Mouse (Mus musculus) Muller cell, postnatal 12 days (primary cell): Measurements from ENCODE around the gene Efcab9.

Source experiments
- DNase-seq: peaks from one replicate; pipeline ENCODE4 v3.0.0-alpha.2; 2015; ENCODE audit errors: inconsistent ontology term

Efcab9 gene

DNA sequence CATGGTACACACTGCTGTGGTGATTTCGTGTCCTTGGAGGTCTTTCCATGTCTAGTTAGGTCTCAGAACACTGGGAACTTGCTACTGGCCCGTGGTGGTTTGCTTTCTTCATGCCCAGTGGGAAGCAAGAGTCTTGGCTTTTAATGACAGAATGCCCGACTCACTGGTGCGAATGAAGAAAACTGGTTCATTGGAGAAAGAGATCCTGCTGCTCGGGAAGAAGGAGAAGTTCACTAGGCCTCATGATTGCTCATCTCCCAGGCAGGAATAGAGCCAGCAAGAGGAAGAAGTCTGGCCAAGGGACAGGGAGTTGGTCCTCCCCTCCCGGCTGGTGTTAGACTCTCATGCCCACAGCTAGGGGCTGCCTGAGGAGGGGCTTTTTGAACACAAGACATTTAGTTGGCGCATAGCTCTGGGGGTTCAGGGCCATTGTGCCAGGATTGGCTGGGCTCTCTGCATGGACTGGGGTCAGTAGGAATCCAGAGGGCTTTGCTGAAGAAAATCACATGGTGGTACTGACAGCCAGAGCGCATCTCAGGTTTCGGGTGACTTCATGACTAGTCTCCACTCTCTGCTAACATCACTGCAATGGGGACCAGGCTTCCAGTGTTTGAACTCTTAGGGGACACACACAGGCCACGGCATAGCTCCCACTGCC, 24.6 kb upstream of the Efcab9 start:
- peak; percentile 46 for DNase-seq

DNA sequence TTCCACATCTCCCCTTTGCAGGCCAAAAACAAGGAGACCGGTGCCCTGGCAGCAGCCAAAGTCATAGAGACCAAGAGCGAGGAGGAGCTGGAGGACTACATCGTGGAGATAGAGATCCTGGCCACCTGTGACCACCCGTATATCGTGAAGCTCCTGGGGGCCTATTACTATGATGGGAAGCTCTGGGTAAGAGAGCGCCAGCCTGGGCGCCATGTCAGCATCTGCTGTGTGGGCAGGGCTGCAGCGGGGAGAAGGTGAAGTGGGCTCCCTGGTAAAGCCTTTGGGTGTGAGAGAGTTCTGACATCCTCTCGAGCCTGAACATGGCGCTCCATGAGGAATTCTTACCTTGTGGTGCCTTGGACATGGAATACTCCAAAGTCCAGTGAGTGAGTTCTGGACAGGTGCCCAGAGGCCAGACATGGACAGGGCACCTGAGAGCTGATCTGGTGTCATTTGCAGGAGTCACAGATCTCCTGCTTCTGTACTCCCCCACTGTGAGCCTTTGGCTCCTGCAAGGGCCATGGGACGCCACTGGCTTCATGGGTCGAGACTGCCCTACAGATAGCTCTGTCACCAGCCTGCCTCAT, 23.3 kb upstream of the Efcab9 start:
- no peak for DNase-seq

DNA sequence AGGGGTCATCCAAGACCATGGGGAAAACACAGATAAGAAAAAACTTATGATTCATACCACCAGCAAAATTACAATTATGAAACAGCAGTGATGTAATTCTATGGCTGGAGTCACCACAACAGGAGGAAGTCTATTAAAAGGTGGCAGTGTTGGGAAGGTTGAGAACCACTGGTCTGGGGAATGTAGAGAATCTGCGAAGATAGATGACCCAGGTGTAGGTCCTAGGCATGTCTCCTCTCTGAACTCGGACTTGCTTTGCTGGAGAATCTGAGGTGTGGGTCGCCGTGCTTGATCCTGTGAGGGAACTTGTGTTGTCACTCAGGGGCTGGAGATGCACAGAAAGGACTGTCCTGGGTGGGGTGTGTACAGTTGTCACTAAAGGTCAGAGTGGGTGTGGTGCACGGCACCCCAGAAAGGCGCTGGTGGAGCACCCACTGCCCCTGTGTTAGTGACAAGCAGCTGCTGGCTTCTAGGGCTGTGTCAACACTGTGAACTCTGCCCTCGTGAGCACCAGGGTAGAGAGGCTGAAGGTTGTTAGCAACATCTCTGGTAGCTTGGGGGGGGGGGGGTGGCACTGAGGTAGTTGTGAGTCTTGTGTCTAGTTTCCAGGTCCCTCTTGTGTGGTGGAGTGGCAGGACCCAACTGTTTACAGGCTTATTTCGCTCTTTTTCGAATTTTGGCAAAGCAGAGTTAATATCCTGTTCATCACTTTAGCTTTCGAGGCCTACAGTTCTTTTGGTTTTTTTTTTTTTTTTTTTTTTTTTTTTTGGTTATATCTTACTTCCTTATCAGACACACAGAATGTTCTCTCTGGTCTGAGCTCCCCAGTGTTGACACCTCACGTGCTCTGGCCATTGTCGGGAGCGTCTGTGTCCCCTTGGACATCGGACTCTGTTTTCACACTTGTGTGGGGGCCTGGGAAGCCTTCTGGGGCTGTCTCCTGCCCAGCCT, 22.5 kb upstream of the Efcab9 start:
- DNase-seq: no peak

DNA sequence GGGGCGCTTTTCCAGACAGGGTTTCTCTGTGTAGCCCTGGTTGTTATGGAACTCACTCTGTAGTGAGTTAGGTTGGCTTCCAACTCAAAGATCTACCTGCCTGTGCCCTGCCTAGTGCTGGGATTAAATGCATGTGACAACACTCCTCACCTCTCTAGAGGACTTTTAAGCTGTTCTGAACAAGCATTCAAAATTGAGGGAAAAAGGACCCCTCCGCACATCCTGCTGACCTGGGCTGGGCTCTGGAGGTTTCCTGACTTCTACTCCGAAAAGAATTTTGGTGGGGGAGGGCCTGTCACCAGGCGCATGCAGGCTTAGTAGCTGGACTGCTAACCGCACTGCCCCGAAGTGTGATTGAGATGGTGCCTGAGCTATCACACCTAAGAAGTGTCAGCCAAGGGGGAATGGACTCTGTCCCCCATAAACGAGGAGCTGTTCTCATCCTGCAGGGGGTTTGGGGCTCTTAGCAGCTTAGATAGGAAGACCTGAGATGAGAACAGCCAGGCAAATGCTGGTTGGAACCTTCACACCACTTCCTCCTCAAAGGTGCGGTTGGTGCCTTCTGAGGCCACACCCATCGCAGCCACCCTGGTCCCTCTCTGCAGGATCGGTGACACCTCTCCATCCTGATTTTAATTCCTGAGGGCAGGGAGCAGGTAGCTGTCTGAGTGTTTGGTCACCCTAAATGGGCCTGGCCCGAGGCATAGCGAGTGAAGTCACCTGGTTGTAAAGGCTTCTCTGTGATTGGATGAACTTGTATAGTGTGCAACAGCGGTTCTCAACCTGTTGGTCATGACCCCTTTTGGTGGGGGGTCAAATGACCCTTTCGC, 21.6 kb upstream of the Efcab9 start:
- DNase-seq: no peak

DNA sequence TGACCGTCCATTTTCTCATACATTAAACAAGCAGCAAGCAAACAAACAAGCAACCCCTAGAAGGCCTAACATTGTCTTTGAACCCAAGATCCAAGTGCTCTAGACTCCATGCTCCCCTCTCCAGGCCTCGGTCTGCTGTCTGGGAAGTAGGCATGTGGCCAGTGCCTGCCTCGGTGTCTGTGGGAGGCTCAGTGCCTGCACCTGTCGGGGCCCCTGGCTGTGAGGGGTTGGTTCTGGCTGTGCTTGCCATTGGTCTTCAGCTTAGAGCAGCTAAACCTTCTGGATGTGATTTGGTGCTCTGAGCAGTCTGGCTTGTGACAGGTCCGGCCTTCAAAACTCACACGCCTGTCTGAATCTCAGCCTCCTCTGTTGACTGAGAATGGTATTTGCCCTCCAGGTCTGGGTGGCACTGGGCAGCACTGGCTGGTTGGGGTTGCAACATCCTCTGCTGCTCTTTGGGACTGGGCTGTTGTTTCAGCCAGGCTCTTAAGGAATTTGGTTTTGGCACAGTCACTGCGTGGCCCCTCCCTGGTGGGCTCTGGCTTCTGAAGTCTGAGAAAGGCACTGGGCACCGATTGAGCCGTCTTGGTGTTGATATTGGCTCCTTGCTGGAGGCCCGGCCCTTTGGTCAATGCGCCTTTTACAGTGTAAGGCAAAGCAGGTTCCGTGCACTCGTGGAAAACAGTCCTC, 20.7 kb upstream of the Efcab9 start:
- DNase-seq: peak; percentile 90

DNA sequence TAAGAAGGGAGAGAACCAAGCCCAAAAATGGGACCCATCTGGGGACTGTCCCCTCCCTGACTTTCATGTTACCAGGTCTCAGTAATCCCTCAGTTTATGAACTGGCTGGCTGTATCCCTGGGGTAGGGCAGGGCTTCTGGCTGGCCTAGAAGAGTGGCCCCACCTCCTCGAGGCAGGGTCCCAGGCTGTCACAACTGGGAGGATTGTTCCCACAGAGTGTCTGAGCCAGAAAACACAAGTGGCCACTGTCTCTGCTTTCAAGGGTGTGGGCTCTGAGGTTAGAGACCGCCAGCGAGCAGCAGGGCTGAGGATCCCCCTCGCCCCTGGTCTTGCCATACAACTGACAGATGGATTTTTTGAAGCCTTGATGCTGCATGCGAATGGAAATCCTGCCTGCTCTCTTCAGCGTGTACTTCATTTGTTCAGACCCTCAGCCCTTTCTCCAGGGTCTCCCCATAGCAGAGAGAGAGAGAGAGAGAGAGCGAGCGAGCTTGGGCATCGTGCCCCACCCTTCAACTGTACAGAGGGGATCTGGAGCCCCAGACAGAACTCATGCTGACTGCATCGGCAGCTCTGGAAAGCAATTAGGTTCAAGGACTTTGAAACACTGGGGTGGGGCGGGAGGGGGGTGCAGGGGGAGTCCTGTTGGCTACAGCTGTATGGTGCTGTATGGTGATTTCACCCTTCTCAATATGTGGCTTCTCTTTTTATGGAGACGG, 19.9 kb upstream of the Efcab9 start:
- DNase-seq: peak; percentile 70

DNA sequence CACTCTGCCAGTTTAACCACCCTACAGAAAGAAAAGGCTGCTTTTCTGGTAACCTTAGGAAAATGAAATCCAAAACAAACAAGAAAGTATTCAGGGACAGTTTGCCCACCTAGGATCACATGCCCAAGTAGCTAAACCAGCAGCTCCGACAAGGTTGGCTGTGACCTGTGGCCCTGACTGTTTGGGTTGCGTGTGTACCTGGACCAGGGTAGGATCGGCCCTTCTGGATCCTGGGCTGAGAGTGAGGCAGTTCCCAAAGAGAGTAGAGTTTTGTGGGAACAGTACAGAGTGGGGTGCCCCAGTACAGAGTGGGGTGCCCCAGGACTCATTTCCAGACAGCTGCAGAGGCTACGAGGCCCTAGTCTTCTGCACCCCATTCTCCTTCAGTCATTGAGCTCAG, 19.2 kb upstream of the Efcab9 start:
- DNase-seq: no peak

DNA sequence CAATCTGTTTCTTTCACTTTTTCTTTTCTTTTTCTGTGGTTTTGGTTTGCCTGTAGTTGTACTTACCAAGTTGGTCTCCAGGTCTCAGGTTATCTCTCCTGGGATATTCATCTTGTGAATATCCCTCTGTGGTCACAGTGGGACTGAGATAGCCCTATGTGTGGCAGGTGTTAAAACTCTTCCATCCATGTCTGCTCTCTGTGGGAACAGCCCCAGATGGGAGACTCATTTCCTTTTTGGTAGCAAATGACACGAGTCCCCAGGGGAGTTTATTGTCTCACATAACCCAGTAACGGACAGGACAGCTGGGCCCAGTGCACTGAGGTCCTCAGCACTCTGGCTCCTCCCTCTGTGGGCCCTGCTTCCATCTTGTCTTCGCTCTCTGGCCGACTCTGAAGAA, 18.2 kb upstream of the Efcab9 start:
- DNase-seq: no peak

DNA sequence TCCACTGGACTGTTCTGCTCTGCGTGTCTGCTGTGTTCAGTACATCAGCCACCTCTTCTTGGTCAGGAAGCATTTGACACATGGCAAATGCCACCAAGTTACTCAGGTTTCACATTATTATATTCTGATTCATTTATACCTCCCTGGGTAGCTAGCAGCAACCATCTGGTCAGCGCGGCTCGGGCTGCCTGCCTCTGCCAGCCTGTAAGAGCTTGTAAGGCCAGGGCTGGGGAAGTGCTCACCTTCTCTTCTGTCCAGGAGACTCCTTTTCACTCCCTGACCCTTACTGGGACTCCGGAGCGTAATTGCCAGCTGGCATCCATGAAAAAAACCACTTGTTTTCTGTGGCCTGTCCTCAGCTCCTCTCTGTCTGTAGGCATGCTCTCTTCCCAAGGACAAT, 17.4 kb upstream of the Efcab9 start:
- DNase-seq: peak; percentile 42

DNA sequence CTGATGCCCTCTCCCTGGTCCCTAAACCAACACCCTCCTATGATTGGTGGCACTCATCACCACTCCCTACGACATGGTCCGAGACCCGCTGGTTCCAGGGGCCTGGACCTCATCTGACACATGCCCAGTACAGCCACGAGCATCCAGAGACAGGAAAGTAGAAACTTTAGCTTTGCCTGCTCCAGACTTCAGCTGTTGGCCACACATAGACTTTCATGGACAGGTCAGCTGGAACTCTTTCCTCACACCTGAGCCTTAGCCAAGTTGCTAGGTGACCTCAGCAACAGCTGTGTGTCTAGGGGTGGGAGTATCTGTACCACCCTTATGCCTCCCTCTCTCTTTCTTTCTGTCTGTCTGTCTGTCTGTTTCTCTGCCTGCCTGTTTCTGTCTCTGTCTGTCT, 16.4 kb upstream of the Efcab9 start:
- no peak for DNase-seq

DNA sequence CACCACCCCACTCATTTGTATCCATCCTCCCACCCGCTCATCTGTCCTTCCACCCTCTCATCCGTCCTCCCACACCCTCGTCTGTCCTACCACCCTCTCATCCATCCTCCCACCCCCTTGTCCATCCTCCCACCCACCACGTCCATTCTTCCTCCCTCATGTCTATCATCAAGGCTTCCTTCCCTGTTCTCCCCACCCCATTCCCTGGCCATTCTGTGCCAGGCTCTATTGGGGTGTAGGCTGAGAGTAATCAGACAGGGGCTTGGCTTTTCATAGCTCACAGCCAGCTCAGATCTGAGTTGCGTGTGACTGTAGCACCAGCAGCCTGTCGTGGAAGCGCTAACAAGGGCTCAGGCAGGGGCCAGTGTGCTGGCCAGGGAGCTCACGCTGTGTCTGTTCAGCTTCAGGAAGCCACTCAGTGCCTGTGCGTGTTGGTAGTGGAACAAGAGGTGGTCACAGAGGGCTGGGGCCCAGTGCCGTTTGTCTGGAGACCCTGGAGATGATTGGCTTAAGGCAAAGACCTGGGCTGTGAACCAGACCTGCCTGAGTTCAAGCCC, 15.6 kb upstream of the Efcab9 start:
- no peak for DNase-seq

DNA sequence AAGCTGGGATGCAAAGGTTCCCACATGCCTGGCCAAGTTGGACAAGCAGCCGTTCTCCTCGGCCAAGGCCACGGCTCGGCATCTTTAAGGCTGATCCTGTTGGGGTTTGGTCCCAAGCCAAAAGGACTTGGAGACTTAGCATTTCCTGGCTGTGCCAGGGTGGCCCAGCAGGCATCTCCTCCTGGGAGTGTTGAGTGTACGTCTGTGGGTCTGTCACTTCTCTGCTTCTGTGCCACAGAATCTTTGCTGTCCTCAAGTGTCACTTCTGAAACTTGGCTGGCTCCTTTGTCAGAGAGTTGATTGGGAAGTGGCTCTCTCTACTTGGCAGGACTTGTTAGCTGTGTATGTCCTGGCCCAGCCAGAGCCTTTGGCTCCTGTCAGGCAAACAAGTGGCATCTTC, 14.6 kb upstream of the Efcab9 start:
- DNase-seq: peak; percentile 56

DNA sequence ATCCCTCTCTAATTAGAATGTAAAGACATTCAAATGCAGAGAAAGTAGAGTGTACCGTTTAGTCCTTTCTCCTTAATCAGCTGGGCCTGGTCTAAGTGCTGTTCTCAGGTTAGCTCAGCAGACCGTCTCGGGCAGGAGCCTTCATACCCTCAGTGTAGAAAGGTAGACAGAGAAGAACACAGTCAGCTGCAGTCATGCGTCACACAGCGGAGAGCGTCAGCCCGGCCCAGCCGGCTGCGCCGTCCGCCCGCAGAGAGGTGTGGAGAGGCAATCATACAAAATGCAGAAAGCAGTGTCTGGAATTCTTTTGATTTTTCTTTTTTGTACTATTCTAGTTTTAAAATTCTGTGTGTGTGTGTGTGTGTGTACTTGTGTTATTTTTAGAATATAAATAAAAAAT, 13.7 kb upstream of the Efcab9 start:
- no peak for DNase-seq

DNA sequence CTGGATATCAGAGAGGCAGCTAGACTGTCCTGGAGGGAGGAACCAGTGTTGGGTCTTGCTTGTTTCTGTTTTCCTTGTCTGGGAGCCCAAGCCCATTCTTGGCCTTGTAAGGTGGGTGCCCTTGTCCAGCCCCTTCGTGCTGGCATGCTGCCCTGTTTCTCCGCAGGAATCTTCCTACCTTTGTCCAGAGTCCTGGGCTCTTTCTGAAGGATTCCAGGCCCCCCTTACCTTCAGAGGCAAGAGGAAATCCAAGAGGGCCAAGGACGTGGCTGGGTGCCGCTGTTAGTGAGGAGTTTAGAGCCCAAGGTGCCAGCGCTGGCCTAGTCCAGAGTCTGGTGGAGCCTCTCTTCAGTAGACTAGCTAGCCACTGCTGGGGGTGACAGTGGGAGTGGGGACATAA, 12.6 kb upstream of the Efcab9 start:
- DNase-seq: no peak

DNA sequence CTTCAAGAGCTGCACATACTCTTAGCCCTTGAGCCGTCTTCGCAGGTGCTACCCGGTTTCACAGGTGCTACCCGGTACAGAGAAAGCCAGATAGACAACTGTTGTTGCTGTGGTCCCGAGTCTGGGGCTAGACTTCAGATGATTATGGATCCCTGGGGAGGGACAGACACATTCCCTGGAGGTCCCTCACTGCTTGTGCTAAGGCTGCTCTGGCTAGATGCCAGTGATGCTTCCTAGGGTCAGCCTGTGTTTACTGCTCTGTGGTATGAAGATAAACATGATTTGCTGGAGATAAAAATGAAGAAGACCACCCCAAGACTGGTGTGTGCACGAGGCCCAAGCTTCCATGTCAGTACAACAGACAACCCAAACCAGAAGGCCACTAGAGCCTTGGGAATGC, 12.2 kb upstream of the Efcab9 start:
- DNase-seq: no peak

DNA sequence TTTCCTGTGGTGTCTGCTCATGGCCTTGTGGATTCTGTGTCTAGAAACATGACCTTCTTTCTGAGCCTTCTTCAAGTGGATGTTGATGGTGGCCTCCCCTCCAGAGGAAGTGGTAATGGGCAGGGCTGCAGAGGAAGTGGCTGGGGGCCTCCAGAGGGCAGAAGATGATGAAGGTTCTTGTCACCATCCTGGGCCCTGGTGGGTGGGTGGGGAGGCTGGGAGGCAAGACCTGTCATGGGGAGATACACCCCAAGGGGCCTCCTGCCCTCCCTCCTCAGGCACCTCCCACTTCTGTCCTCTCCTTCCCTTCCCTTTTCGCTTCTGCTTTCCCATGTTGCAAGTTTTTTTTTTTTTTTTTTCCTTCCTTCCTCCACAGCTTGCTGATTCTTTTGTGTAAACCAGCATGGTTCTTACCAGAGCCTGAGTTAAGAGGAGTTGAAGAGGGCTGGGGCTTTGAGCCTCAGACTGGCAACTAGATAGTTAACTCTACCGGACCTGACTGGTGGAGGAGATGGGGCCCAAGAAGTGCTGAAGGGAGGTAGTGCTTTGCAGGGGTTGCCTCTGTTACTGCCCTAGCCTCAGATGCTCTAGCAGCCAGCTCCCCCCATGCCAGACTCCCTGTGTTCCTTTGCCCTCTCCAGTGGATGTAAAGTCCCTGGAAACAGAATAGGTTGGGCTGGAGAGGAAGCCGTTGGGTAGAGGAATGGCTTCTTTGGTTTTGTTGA, 11.0 kb upstream of the Efcab9 start:
- DNase-seq: no peak

DNA sequence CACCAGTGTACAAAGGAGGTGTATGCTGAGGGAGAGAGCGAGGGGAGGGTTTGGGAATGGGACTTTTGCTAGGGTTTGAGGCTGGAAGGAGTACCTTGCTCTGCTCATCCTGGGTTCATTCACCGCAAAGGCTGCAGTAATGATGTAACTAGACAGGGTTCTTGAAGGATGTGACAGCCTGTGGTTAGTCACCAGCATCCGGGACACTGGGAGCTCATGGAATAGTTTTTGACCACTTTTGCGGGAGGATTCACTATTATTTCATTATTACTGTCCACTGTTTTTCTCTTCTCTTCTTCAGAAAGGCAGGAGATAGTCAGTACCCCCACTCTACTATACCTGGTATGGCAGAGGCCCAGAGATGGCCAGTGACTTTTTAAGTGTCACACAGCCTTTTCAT, 10.3 kb upstream of the Efcab9 start:
- DNase-seq: no peak

DNA sequence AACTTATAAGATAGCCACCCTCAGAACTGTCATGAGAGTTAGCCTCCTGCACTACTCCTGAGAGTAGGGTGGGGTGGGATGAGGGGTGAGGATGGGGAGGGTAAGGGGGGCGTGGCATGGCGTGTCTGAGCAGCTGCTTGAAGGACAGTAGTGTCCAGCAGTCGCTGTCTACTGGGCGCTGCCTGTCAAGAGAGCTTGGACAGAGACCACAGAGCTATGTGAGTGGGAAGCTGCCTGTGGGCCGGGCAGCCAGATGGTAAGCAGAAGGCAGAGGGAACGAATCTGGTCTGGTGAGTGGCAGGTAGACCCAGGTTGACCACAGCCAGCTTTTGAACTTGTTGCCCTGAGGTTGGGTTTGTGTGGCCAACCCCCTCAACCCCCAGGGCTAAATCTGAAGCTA, 8.6 kb upstream of the Efcab9 start:
- no peak for DNase-seq

DNA sequence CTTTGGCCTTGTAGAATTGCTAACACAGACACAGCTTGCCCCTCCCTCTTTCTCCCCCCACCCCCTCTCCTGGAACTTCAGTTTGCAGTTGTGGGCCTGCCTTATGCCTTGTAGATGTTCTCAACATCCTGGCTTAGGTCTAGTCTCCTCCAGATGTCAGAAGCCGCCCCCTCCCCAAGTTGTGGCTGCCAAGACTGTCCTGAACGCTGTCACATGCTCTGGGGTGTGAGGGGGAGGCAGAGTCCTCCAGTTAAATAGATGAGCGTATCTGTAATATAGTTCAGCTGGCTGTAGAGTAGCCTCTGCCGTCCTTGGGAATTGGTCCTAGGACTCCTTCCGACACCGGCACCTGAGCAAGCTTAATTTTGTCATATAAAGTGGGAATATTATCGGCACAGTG, 7.8 kb upstream of the Efcab9 start:
- DNase-seq: no peak

DNA sequence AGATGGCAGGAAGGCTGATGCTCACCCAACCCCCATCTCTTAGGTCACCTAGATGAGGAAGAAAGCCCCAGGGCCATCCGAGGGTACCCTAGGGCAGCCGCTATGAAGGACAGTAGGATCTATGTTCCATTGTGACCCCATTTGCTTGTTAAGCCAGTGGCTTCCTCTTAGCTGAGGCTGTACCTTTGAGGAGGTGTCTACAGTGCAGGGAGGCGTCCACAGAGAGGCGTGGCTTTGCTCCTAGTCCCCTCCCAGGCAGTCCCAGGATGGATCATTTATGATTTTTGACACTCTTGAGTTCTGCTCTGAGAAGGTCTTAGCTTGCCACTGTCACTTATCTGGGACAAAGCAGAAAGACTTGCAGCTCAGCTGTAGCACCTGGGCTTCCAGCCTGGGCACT, 7.0 kb upstream of the Efcab9 start:
- DNase-seq: no peak
